Mouse (Mus musculus): ENCODE data around the gene Zscan20.

The Zscan20 gene

GRCm38 (mm10) chr4:128606586-128606985 is 3.3 kb downstream of the Zscan20 start:
- TF ChIP-seq POU5F1 (IDR thresholded peaks at IDR 0.05; ENCODE audit: borderline replicate concordance, low read length) (no peak), NANOG (IDR thresholded peaks at IDR 0.05; ENCODE audit: borderline replicate concordance, low read length) (no peak), CTCF (conservative IDR thresholded peaks at IDR 0.05; ENCODE audit: low read length) (no peak)
- H3K9me3 ChIP-seq (ENCODE audit: low read length), result no peaks in the 10 kb centered on the region
- H3K27me3 ChIP-seq (ENCODE audit: insufficient read depth, low read length), result no peaks in the 10 kb centered on the region
- peaks cover 40% of the 10 kb centered on the region for H3K36me3 ChIP-seq (ENCODE audit: insufficient read depth, low read length)
- peaks cover 40% of the 10 kb centered on the region for H3K4me1 ChIP-seq (replicated peaks; ENCODE audit: low read depth, low read length)
- no peak overlapping the region for H3K4me3 ChIP-seq (replicated peaks; ENCODE audit: low read length)

GRCm38 (mm10) chr4:128597801-128598560 is 11.9 kb downstream of the Zscan20 start:
- Histone ChIP-seq H3K36me3 (ENCODE audit: insufficient read depth, low read length) (peaks cover 14% of the 10 kb centered on the region), H3K9me3 (ENCODE audit: low read length) (no peaks in the 10 kb centered on the region), H3K27me3 (ENCODE audit: insufficient read depth, low read length) (no peaks in the 10 kb centered on the region), H3K4me3 (replicated peaks; ENCODE audit: low read length) (no peak overlapping the region), H3K4me1 (replicated peaks; ENCODE audit: low read depth, low read length) (no peaks in the 10 kb centered on the region)
- TF ChIP-seq CTCF (conservative IDR thresholded peaks at IDR 0.05; ENCODE audit: low read length) (no peak), POU5F1 (IDR thresholded peaks at IDR 0.05; ENCODE audit: borderline replicate concordance, low read length) (no peak), NANOG (IDR thresholded peaks at IDR 0.05; ENCODE audit: borderline replicate concordance, low read length) (no peak)

DNA sequence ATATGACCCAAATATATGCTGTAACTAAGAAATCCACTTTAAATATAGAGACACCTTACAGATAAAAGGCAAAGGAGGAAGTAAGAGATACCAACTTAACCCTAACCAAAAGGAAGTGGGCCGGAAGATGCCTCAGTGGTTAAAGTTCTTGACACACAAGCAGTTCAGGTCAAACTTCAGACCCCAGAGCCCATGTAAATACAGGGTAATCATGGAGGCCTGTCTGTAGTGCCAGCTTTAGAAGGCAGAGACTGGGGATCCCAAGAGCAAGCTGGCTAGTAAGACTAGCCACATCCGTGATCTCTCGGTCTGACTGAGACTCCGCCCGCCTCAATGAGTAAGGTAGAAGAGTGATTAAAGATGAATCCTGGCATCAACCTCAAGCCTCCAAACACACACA is 15.8 kb downstream of the Zscan20 start:
- no peak for TF ChIP-seq CTCF (conservative IDR thresholded peaks at IDR 0.05; ENCODE audit: low read length)
- no peak for TF ChIP-seq NANOG (IDR thresholded peaks at IDR 0.05; ENCODE audit: borderline replicate concordance, low read length)
- no peak for TF ChIP-seq POU5F1 (IDR thresholded peaks at IDR 0.05; ENCODE audit: borderline replicate concordance, low read length)
- Histone ChIP-seq H3K27me3 (ENCODE audit: insufficient read depth, low read length) (no peaks in the 10 kb centered on the region), H3K4me1 (replicated peaks; ENCODE audit: low read depth, low read length) (0 out of 2 replicates have a peak, but pooled peaks cover 7% of the 10 kb centered on the region), H3K4me3 (replicated peaks; ENCODE audit: low read length) (no peak overlapping the region), H3K36me3 (ENCODE audit: insufficient read depth, low read length) (peaks cover 28% of the 10 kb centered on the region), H3K9me3 (ENCODE audit: low read length) (no peaks in the 10 kb centered on the region)

DNA sequence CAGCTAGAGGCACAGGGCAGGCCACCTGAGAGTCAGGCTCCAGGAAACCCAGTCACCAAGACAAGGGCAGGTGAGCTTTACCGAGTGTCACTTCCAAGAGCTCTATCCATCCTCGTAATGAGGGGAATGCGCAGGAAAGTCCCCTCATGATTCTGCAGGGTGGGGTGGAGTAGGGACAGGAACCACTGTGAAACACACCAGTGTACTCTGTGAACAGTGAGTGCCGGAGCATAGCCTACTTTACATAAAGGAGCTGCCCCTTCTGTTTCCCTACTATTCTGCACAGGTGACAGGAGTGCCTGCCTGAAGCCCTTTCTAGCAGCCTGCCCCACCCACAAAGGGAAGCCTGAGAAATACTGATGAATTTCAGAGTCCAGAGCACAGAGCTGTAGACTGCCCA is 16.6 kb downstream of the Zscan20 start:
- no peaks in the 10 kb centered on the region for H3K9me3 ChIP-seq (ENCODE audit: low read length)
- no peak overlapping the region for H3K4me3 ChIP-seq (replicated peaks; ENCODE audit: low read length)
- 0 out of 2 replicates have a peak, but pooled peaks cover 7% of the 10 kb centered on the region for H3K4me1 ChIP-seq (replicated peaks; ENCODE audit: low read depth, low read length)
- H3K27me3 ChIP-seq (ENCODE audit: insufficient read depth, low read length), result no peaks in the 10 kb centered on the region
- TF ChIP-seq POU5F1 (IDR thresholded peaks at IDR 0.05; ENCODE audit: borderline replicate concordance, low read length), result no peak
- TF ChIP-seq CTCF (conservative IDR thresholded peaks at IDR 0.05; ENCODE audit: low read length), result no peak
- TF ChIP-seq NANOG (IDR thresholded peaks at IDR 0.05; ENCODE audit: borderline replicate concordance, low read length), result no peak
- peaks cover 36% of the 10 kb centered on the region for H3K36me3 ChIP-seq (ENCODE audit: insufficient read depth, low read length)

DNA sequence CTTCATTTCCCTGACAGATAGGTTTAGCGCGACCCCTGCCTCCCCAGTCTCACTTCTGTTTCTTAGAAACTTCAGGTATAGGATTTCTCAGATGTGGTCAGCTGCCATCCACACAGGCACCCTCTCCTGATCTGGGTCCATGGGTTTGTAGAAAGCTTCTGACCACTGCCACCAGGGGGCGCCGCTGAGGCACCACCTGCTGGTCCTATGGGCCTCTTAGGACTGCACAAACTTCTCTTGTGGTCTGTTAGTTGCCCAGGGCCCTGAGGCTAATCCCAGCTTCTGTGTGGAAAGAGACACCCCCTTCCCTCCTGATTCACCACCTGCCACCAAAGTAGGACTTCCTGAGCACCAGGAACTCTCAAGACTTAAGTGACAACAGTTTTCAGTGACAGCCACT is 30.7 kb downstream of the Zscan20 start:
- no peaks in the 10 kb centered on the region for H3K27me3 ChIP-seq (ENCODE audit: insufficient read depth, low read length)
- no peaks in the 10 kb centered on the region for H3K4me1 ChIP-seq (replicated peaks; ENCODE audit: low read depth, low read length)
- H3K9me3 ChIP-seq (ENCODE audit: low read length), result peaks cover 37% of the 10 kb centered on the region
- H3K36me3 ChIP-seq (ENCODE audit: insufficient read depth, low read length), result peaks cover 40% of the 10 kb centered on the region
- TF ChIP-seq POU5F1 (IDR thresholded peaks at IDR 0.05; ENCODE audit: borderline replicate concordance, low read length) (no peak), NANOG (IDR thresholded peaks at IDR 0.05; ENCODE audit: borderline replicate concordance, low read length) (no peak), CTCF (conservative IDR thresholded peaks at IDR 0.05; ENCODE audit: low read length) (peak; percentile 82)
- no peak overlapping the region for H3K4me3 ChIP-seq (replicated peaks; ENCODE audit: low read length)

DNA sequence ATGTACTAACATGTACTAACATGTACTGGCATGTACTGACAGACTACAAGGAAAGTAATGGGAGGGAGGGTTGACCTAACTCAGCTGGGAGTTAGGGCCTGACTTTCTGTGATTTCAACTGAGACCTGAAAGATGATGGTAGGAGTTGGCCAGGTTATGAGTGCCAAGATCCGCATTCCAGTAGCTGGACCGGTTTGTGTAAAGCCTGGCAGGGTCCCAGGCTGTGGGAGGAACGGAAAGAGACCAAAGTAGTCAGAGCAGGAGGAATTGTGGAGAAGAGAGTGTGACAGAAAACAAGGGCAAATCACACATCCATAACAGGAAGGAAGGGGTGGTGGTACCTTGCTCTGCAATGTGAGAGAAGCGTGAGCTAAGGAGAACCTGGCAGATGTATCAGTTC is 34.1 kb downstream of the Zscan20 start:
- Histone ChIP-seq H3K36me3 (ENCODE audit: insufficient read depth, low read length) (peaks cover 9% of the 10 kb centered on the region), H3K27me3 (ENCODE audit: insufficient read depth, low read length) (no peaks in the 10 kb centered on the region), H3K4me1 (replicated peaks; ENCODE audit: low read depth, low read length) (peaks cover 6% of the 10 kb centered on the region)

GRCm38 (mm10) chr4:128560327-128560726 is 49.6 kb downstream of the Zscan20 start:
- no peak for TF ChIP-seq POU5F1 (IDR thresholded peaks at IDR 0.05; ENCODE audit: borderline replicate concordance, low read length)
- TF ChIP-seq CTCF (conservative IDR thresholded peaks at IDR 0.05; ENCODE audit: low read length), result peak; percentile 77

More for the DNA sequence above, 34.1 kb downstream of the Zscan20 start:
- TF ChIP-seq CTCF (conservative IDR thresholded peaks at IDR 0.05; ENCODE audit: low read length), result no peak
- TF ChIP-seq NANOG (IDR thresholded peaks at IDR 0.05; ENCODE audit: borderline replicate concordance, low read length), result no peak
- TF ChIP-seq POU5F1 (IDR thresholded peaks at IDR 0.05; ENCODE audit: borderline replicate concordance, low read length), result no peak
- Histone ChIP-seq H3K9me3 (ENCODE audit: low read length) (peaks cover 3% of the 10 kb centered on the region; the same call in 1 of the 2 replicates), H3K4me3 (replicated peaks; ENCODE audit: low read length) (no peak overlapping the region)

DNA sequence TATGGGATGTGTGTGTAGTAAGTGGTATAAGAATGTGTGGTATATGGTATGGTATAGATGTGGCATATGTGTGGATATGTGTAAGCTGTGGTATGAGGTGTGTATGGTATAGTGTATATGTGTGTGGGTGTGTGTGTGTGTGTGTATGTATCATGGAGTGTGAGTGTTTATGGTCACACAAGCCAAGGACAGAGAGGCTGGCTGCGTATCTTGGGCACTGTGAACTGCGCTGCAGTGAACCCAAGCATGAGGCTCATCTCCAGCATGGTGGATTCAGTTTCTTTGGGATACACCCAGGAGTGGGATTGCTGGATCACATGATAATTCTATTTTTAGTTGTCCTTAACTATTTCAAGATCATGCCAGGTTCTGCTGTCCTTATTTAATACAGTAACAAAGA is 55.7 kb downstream of the Zscan20 start:
- Histone ChIP-seq H3K9me3 (ENCODE audit: low read length) (no peaks in the 10 kb centered on the region), H3K4me1 (replicated peaks; ENCODE audit: low read depth, low read length) (no peaks in the 10 kb centered on the region), H3K36me3 (ENCODE audit: insufficient read depth, low read length) (no peaks in the 10 kb centered on the region), H3K4me3 (replicated peaks; ENCODE audit: low read length) (no peak overlapping the region), H3K27me3 (ENCODE audit: insufficient read depth, low read length) (no peaks in the 10 kb centered on the region)
- TF ChIP-seq POU5F1 (IDR thresholded peaks at IDR 0.05; ENCODE audit: borderline replicate concordance, low read length), result no peak
- no peak for TF ChIP-seq CTCF (conservative IDR thresholded peaks at IDR 0.05; ENCODE audit: low read length)
- TF ChIP-seq NANOG (IDR thresholded peaks at IDR 0.05; ENCODE audit: borderline replicate concordance, low read length), result no peak

More at GRCm38 (mm10) chr4:128560327-128560726, 49.6 kb downstream of the Zscan20 start:
- Histone ChIP-seq H3K4me1 (replicated peaks; ENCODE audit: low read depth, low read length) (peaks cover 12% of the 10 kb centered on the region; the same call in 1 of the 2 replicates), H3K9me3 (ENCODE audit: low read length) (no peaks in the 10 kb centered on the region), H3K36me3 (ENCODE audit: insufficient read depth, low read length) (no peaks in the 10 kb centered on the region), H3K27me3 (ENCODE audit: insufficient read depth, low read length) (peaks cover 10% of the 10 kb centered on the region), H3K4me3 (replicated peaks; ENCODE audit: low read length) (no peak overlapping the region)
